Mouse (Mus musculus): ENCODE measurements around the gene Atp5e. TPM values are rescaled to one million over a fixed set of nuclear protein-coding genes. Genes with fewer than 3 reads are reported as not detected.

Gene Atp5e
- 210 to 245 TPM (median 240 TPM) in 4 replicates for total RNA-seq (2023)

GRCm38 (mm10) chr2:174463789-174464523, at the start of gene Atp5e:
TSS of gene Atp5e (minus strand) at chr2:174464105.

GRCm38 (mm10) chr2:174472818-174473549, 9.1 kb upstream of the Atp5e start, which contains the start of gene Prelid3b:
TSS of gene Prelid3b (minus strand) at chr2:174473081.

GRCm38 (mm10) chr2:174450353-174450752, 13.6 kb downstream of the Atp5e start, which contains the start of gene Tubb1:
TSS of gene Tubb1 (plus strand) at chr2:174450695.

GRCm38 (mm10) chr2:174438737-174439449, 25.0 kb downstream of the Atp5e start, which contains the start of gene Ctsz:
TSS of gene Ctsz (minus strand) at chr2:174439039.

GRCm38 (mm10) chr2:174415731-174416310, 48.1 kb downstream of the Atp5e start, which contains the start of gene Nelfcd:
TSS of gene Nelfcd (plus strand) at chr2:174415804.

Other genes starting within 250 kb of the Atp5e start
- 709 to 764 TPM (median 729 TPM) in 4 replicates for gene Gnas, start 179.8 kb downstream of the Atp5e start, total RNA-seq (2023)
- gene Gm20721, start 117.4 kb downstream of the Atp5e start, total RNA-seq (2023): 0.66 to 1.1 TPM (median 0.67 TPM) in 3 of 4 replicates, not detected in the other
- 57.0 to 68.9 TPM (median 59.0 TPM) in 4 replicates for gene Nelfcd, start 48.3 kb downstream of the Atp5e start, total RNA-seq (2023)
- gene Ctsz, start 25.1 kb downstream of the Atp5e start, total RNA-seq (2023): 190 to 209 TPM (median 202 TPM) in 4 replicates
- 0.42 to 1.6 TPM (median 0.69 TPM) in 4 replicates for gene Tubb1, start 13.4 kb downstream of the Atp5e start, total RNA-seq (2023)
- gene Prelid3b, start 9.0 kb upstream of the Atp5e start, total RNA-seq (2023): 55.3 to 61.4 TPM (median 57.0 TPM) in 4 replicates
- gene Zfp831, start 179.4 kb upstream of the Atp5e start, total RNA-seq (2023): 55.5 to 62.7 TPM (median 56.6 TPM) in 4 replicates